Mouse (Mus musculus) midbrain, embryonic 11.5 days (tissue): Measurements from ENCODE around the gene Fopnl. TPM values are rescaled to one million over a fixed set of nuclear protein-coding genes. Genes with fewer than 3 reads are reported as not detected.

ENCODE experiments used
- ATAC-seq: fragments of 200-750 bp; cut with Nextera tagmentation; 2 replicates; pipeline ENCODE4 v1.8.0; 2017; ENCODE audit warnings: moderate TSS enrichment, moderate library complexity; ENCODE audit not compliant: low FRiP score
- DNase-seq: peaks from one replicate; pipeline ENCODE4 v3.0.0; 2015; ENCODE audit warnings: low spot score; ENCODE audit errors: missing footprints
- H3K27ac ChIP-seq: fragments of 300-500 bp; sonication (generic); 2 replicates; pipeline ENCODE4 v1.5.1; 2014; ENCODE audit warnings: low read depth, low read length
- H3K27me3 ChIP-seq: fragments of 300-500 bp; sonication (generic); 2 replicates; pipeline ENCODE4 v1.6.1; 2014; ENCODE audit warnings: mild to moderate bottlenecking, low read length, moderate library complexity, mixed read lengths; ENCODE audit not compliant: control insufficient read depth, insufficient read depth
- H3K36me3 ChIP-seq: fragments of 300-500 bp; sonication (generic); 2 replicates; pipeline ENCODE4 v1.6.1; 2014; ENCODE audit warnings: mild to moderate bottlenecking, low read length, moderate library complexity, mixed read lengths; ENCODE audit not compliant: control insufficient read depth, insufficient read depth
- H3K4me1 ChIP-seq: fragments of 300-500 bp; sonication (generic); 2 replicates; pipeline ENCODE4 v1.6.1; 2014; ENCODE audit warnings: low read length; ENCODE audit not compliant: control insufficient read depth, insufficient read depth
- H3K4me2 ChIP-seq: fragments of 300-500 bp; sonication (generic); 2 replicates; pipeline ENCODE4 v1.6.1; 2014; ENCODE audit warnings: mild to moderate bottlenecking, moderate library complexity
- H3K4me3 ChIP-seq: fragments of 300-500 bp; sonication (generic); 2 replicates; pipeline ENCODE4 v1.5.1; 2014; ENCODE audit warnings: low read depth, low read length
- H3K9ac ChIP-seq: fragments of 300-500 bp; sonication (generic); 2 replicates; pipeline ENCODE4 v1.6.1; 2014; ENCODE audit warnings: low read length
- H3K9me3 ChIP-seq: fragments of 300-500 bp; sonication (generic); 2 replicates; pipeline ENCODE4 v1.6.1; 2016; ENCODE audit warnings: low read length; ENCODE audit not compliant: control insufficient read depth
- WGBS: fragments of 180-500 bp; shearing (Covaris S2); extraction: QIAGEN DNeasy Blood & Tissue Kit; methylation state at CpG from one replicate; pipeline ENCODE4 v1.1.7; 2014; 5-methylcytosine and 5-hydroxymethylcytosine counted together
- polyA plus RNA-seq: library from polyadenylated mRNA; unstranded; fragments of >200 nt; fragmentation: Nextera tagmentation; extraction: Ambion mirVana; gene quantifications from 2 replicates; pipeline ENCODE4 v1.2.1, GENCODE M21; 2014

The Fopnl gene
- polyA plus RNA-seq, 1 experiment from 2014 or later, result 174 TPM

DNA sequence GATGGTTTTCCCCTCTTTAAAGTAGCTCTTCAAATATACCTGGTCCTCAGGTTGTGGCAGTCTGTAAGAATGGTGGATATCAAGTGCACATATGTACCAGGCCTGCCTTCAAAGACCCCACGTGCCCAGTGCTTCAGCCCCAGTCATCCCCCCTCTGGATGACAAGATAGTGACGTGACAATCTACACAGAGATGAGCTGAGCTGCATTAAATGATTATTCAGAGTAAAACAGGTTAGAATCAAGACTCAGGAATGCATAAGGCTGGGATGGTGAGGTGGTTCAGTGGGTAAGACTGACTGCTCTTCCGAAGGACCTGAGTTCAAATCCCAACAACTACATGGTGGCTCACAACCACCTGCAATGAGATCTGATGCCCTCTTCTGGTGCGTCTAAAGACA is 19.5 kb downstream of the Fopnl start:
- Histone ChIP-seq H3K9ac (no peak overlapping the region), H3K4me1 (no peaks in the 10 kb centered on the region), H3K4me2 (no peak overlapping the region), H3K27ac (no peak overlapping the region), H3K9me3 (no peaks in the 10 kb centered on the region), H3K27me3 (peaks cover 1% of the 10 kb centered on the region), H3K4me3 (no peak overlapping the region), H3K36me3 (peaks cover 11% of the 10 kb centered on the region; the same call in 1 of the 2 replicates)
- peak; percentile 67 for DNase-seq
- 91% methylated on average over 4 of the region's 4 CpGs for WGBS
- no peak for ATAC-seq

GRCm38 (mm10) chr16:14297137-14297536 is 20.1 kb downstream of the Fopnl start:
- DNase-seq (no peak), ATAC-seq (no peak)
- no peak overlapping the region for H3K4me3 ChIP-seq
- 89% methylated on average over 3 of the region's 3 CpGs for WGBS
- peaks cover 5% of the 10 kb centered on the region for H3K27me3 ChIP-seq
- no peak overlapping the region for H3K27ac ChIP-seq
- peaks cover 11% of the 10 kb centered on the region; the same call in 1 of the 2 replicates for H3K36me3 ChIP-seq
- H3K9ac ChIP-seq, result no peak overlapping the region
- H3K9me3 ChIP-seq, result no peaks in the 10 kb centered on the region
- H3K4me1 ChIP-seq, result no peaks in the 10 kb centered on the region
- H3K4me2 ChIP-seq, result no peak overlapping the region

DNA sequence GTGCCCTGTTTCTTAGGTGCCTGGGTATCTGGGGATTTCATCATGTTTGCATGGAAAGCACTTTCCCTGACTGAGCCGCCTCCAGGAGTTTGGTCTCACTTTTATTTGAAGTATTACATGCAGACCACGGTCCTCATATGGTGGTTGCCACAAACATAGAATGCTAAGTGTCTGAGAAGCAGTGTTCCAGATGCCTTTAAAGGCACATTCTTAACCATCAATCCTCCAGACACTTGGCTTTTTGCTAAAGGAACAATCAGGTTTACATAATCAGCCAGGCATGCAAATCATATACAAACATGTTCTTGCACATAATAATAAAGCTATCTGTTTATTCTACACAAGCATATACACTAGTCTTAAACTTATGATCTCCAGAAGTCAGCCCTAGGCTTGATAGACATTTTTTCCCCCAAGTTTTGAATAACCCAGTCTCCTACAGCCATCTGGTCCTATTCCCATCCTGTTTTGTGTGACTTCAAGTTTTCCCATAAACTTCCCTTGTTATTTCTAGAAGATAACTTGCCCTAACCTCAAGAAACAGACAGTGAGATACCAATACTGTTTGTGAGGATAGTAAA is 20.6 kb downstream of the Fopnl start:
- no peaks in the 10 kb centered on the region for H3K9me3 ChIP-seq
- H3K4me2 ChIP-seq, result no peak overlapping the region
- 89% methylated on average over 2 of the region's 2 CpGs for WGBS
- no peak overlapping the region for H3K9ac ChIP-seq
- H3K27ac ChIP-seq, result no peak overlapping the region
- H3K4me1 ChIP-seq, result no peaks in the 10 kb centered on the region
- DNase-seq (peak; percentile 77), ATAC-seq (no peak)
- H3K27me3 ChIP-seq, result peaks cover 5% of the 10 kb centered on the region
- H3K4me3 ChIP-seq, result no peak overlapping the region
- H3K36me3 ChIP-seq, result peaks cover 11% of the 10 kb centered on the region; the same call in 1 of the 2 replicates

- WGBS, result 86% methylated on average over 2 of the region's 2 CpGs
- Histone ChIP-seq H3K4me3 (no peak overlapping the region), H3K27me3 (peaks cover 7% of the 10 kb centered on the region), H3K9ac (no peak overlapping the region), H3K36me3 (peaks cover 8% of the 10 kb centered on the region; the same call in 1 of the 2 replicates), H3K27ac (no peak overlapping the region), H3K4me1 (0 out of 2 replicates have a peak, but pooled peaks cover 2% of the 10 kb centered on the region), H3K9me3 (no peaks in the 10 kb centered on the region), H3K4me2 (no peak overlapping the region)
- no peak for ATAC-seq
- peak; percentile 69 for DNase-seq
Measured at GRCm38 (mm10) chr16:14295291-14295690, 21.9 kb downstream of the Fopnl start.

DNA sequence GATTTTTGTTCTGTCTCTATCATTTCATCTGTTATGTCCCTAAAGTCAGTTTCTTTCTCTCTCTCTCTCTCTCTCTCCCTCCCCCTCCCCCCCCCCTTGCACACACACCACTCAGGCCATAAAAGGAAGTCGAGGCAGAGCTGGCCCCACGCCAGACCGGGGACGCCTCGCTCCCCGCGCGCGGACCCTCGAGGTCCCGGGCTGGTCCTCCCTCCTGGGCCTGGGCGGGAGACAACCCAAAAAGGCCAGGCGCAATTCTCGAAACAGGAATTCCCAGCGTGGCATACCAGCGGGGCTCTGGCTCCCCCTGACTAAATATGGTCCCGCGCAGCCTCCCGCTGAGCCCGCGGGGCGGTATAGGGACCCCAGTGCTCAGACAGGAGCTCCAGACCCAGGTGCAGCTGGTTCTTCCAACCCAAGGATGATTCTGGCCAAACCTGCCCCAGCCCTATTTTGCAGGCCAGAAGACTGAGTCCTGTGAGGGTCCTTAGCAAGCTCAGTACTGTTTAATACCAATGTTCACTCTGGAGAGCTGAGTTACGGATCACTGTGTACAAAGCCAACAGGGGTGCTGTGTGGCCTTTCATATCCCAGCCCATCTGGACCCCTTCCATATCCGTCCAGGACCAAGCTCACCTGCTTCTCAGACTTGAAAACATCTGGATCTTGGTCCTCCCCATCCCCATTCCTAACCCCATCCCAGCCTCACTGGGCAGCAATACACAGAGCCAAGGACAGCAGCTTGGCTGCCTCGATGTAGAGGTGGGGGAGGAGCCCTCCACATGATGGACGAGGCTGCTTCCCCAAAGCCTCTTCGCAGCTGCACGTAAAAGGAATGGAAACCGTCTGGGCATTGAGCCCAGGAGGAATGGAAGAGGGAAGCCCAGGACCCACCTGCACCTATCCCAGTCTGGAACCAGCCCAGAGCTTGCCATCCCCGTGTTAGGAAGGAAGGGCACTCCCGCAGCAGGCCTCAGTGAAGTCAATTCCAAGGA is 24.7 kb downstream of the Fopnl start:
- Histone ChIP-seq H3K9me3 (no peaks in the 10 kb centered on the region), H3K27ac (no peak overlapping the region), H3K9ac (no peak overlapping the region), H3K4me1 (0 out of 2 replicates have a peak, but pooled peaks cover 2% of the 10 kb centered on the region), H3K4me3 (no peak overlapping the region), H3K36me3 (no peaks in the 10 kb centered on the region), H3K27me3 (peaks cover 7% of the 10 kb centered on the region), H3K4me2 (peak overlapping the region; percentile 30; the same call in 1 of the 2 replicates)
- 17% methylated on average over 31 of the region's 31 CpGs for WGBS
- peak; percentile 82 for DNase-seq
- ATAC-seq, result peak; percentile 27; the same call in 1 of the 2 replicates

DNA sequence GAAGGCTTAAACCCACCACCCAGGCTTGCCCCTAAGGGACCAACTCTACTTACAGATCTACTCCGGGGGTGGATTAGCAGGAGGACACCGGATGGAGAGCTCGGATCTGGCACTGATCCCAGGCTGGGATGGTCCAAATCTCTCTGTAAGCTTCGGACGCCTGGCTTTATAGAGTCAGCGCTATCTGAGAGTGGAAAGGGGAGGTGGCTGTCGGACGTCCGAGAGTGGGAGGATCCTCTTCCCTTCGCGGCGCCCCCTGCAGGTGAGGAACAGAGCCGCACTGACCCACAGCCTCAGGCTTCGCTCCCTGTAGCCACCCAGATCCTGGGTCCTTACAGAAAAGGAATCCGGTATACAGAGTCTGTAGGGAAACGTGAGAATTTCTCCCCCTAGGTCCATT is 26.0 kb downstream of the Fopnl start, which contains the start of gene Myh11:
Gene Myh11, minus strand, starts transcription at position 150 of the 400 bp plus-strand sequence.
- Histone ChIP-seq H3K4me2 (peak within 1 kb of the TSS; percentile 30; the same call in 1 of the 2 replicates), H3K9ac (no peak within 1 kb of the TSS), H3K9me3 (no peaks in the 10 kb centered on the region), H3K36me3 (no peaks in the 10 kb centered on the region), H3K27me3 (peaks cover 7% of the 10 kb centered on the region), H3K27ac (no peak within 1 kb of the TSS), H3K4me3 (no peak within 1 kb of the TSS), H3K4me1 (0 out of 2 replicates have a peak, but pooled peaks cover 2% of the 10 kb centered on the region)
- peak; percentile 70 for ATAC-seq
- 5% methylated on average over 16 of the region's 16 CpGs for WGBS
- peak; percentile 93 for DNase-seq

DNA sequence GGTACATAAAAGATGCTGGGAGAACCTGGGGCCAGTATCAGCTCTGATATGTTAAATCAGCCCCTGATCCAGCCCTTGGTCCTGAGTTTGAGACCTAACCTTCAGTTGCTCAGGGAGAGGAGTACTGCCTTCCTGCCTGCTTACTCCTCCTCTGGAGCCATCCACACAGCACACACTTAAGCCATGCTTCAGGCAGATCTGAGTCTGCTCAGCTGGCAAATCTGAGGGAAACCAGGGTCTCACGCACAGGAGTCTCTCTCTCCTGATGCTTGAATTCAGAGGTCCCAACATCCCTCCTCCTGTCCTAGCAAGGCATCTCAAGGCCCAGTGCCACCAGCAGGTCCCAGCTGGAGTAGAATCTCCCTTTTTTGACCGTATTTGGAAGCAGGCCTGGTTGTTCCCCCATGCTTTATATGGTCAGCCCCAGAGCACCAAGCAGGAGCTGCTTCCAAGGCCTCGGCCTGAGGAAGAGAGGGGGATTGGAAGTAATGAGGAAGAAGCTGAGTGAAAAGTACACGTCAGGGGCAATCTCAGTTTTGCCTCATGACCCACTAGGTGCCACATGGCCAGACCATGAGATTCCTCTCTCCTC is 44.7 kb downstream of the Fopnl start:
- Histone ChIP-seq H3K36me3 (no peaks in the 10 kb centered on the region), H3K9ac (no peak overlapping the region), H3K4me2 (no peak overlapping the region), H3K4me1 (no peaks in the 10 kb centered on the region), H3K27me3 (no peaks in the 10 kb centered on the region), H3K27ac (no peak overlapping the region), H3K9me3 (no peaks in the 10 kb centered on the region), H3K4me3 (no peak overlapping the region)
- DNase-seq (no peak), ATAC-seq (no peak)
- 72% methylated on average over 4 of the region's 4 CpGs for WGBS

GRCm38 (mm10) chr16:14265203-14265920 is 51.8 kb downstream of the Fopnl start:
- no peak overlapping the region for H3K4me2 ChIP-seq
- DNase-seq (no peak), ATAC-seq (no peak)
- no peaks in the 10 kb centered on the region for H3K36me3 ChIP-seq
- WGBS, result 54% methylated on average over 4 of the region's 4 CpGs
- no peaks in the 10 kb centered on the region for H3K4me1 ChIP-seq
- no peaks in the 10 kb centered on the region for H3K9me3 ChIP-seq
- H3K27ac ChIP-seq, result no peak overlapping the region
- H3K4me3 ChIP-seq, result no peak overlapping the region
- H3K9ac ChIP-seq, result no peak overlapping the region
- H3K27me3 ChIP-seq, result no peaks in the 10 kb centered on the region
